Mouse (Mus musculus) hindbrain, embryonic 14.5 days (tissue): ENCODE data around the gene Hltf. TPM values are rescaled to one million over a fixed set of nuclear protein-coding genes. Genes with fewer than 3 reads are reported as not detected.
"Not testable (repeated sequence)": the region's sequence is repeated elsewhere in the genome, so short reads cannot be mapped to it uniquely, and the experiment has no call there.

ENCODE experiments used
- ATAC-seq: fragments of 200-750 bp; cut with Nextera tagmentation; 2 replicates; pipeline ENCODE4 v1.8.0; 2017; ENCODE audit warnings: moderate number of reproducible peaks, mild to moderate bottlenecking, moderate TSS enrichment, moderate library complexity; ENCODE audit not compliant: low FRiP score
- DNase-seq: peaks from one replicate; pipeline ENCODE4 v3.0.0-alpha.2; 2015; ENCODE audit warnings: low spot score
- H3K27ac ChIP-seq: fragments of 300-500 bp; sonication (generic); 2 replicates; pipeline ENCODE4 v1.5.1; 2014; ENCODE audit warnings: mild to moderate bottlenecking, moderate library complexity
- H3K27me3 ChIP-seq: fragments of 300-500 bp; sonication (generic); 2 replicates; pipeline ENCODE4 v1.6.1; 2014; ENCODE audit warnings: mild to moderate bottlenecking, low read length, mixed read lengths; ENCODE audit not compliant: control insufficient read depth, insufficient read depth
- H3K36me3 ChIP-seq: fragments of 300-500 bp; sonication (generic); replicated peaks from 2 replicates; pipeline ENCODE4 v1.6.1; 2014; ENCODE audit not compliant: control insufficient read depth, insufficient read depth
- H3K4me1 ChIP-seq: fragments of 300-500 bp; sonication (generic); replicated peaks from 2 replicates; pipeline ENCODE4 v1.6.1; 2014; ENCODE audit warnings: antibody characterized with exemption, low read length, mixed read lengths; ENCODE audit not compliant: control insufficient read depth, insufficient read depth
- H3K4me2 ChIP-seq: fragments of 300-500 bp; sonication (generic); replicated peaks from 2 replicates; pipeline ENCODE4 v1.6.1; 2014; ENCODE audit warnings: mild to moderate bottlenecking, moderate library complexity
- H3K4me3 ChIP-seq: fragments of 300-500 bp; sonication (generic); replicated peaks from 2 replicates; pipeline ENCODE4 v1.5.1; 2014; ENCODE audit warnings: mild to moderate bottlenecking, low read length
- H3K9ac ChIP-seq: fragments of 300-500 bp; sonication (generic); 2 replicates; pipeline ENCODE4 v1.6.1; 2014
- H3K9me3 ChIP-seq: fragments of 300-500 bp; sonication (generic); 2 replicates; pipeline ENCODE4 v1.6.1; 2016; ENCODE audit warnings: low read length; ENCODE audit not compliant: control insufficient read depth
- WGBS: fragments of 180-500 bp; shearing (Covaris S2); extraction: QIAGEN DNeasy Blood & Tissue Kit; methylation state at CpG from one replicate; pipeline ENCODE4 v1.1.7; 2014; 5-methylcytosine and 5-hydroxymethylcytosine counted together
- polyA plus RNA-seq: library from polyadenylated mRNA; unstranded; fragments of >200 nt; fragmentation: Nextera tagmentation; extraction: Ambion mirVana; gene quantifications from 2 replicates; pipeline ENCODE4 v1.2.1, GENCODE M21; 2014

Hltf gene
- polyA plus RNA-seq, 1 experiment from 2014 or later: 21.5 TPM

DNA sequence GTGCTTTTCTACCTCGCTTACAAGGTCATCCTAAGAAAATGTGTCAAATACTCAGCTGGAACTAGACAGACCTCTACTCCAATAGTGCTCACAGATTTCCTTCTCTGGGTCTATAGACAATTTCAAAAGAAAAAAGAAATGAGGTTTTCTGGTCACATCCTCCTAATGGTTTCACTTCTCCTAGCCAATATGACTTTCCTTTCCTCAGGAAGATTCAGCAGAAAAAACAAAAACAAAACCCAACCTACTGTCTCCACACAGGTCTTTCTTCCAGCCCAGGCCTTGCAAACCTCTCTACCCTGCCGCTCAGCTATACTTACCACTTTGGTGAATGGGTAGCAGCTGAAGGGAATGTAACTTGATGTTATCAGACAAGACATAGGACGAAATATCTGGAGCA lies 29.0 kb upstream of the Hltf start:
- Histone ChIP-seq H3K9ac (no peak overlapping the region), H3K4me2 (no peak overlapping the region), H3K27ac (no peak overlapping the region), H3K4me3 (no peak overlapping the region), H3K36me3 (peaks cover 46% of the 10 kb centered on the region), H3K27me3 (no peaks in the 10 kb centered on the region), H3K9me3 (no peaks in the 10 kb centered on the region), H3K4me1 (peaks cover 2% of the 10 kb centered on the region; the same call in 1 of the 2 replicates)
- ATAC-seq (no peak), DNase-seq (no peak)
- 96% methylated on average over 3 of the region's 3 CpGs for WGBS

DNA sequence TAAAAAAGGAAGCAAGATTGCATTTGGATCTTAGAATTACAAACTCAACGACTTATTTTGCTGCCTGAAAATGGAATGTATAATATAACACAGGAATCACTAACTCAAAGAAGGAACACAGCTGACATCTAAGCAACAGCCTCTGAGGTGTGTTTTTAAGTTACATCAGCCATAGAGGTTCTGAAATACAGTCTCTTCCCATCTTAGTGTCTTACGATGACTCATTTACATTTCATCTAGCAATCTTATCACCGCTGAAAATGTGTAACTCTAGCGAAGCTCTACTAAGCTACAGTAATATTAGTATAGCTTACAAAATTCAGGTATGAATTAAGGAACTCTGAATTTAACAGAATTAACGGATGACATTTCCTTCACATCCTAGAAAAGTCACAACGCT lies 26.8 kb upstream of the Hltf start:
- Histone ChIP-seq H3K4me1 (peaks cover 11% of the 10 kb centered on the region), H3K9ac (no peak overlapping the region), H3K36me3 (peaks cover 25% of the 10 kb centered on the region), H3K27ac (no peak overlapping the region), H3K4me2 (no peak overlapping the region), H3K9me3 (no peaks in the 10 kb centered on the region), H3K4me3 (no peak overlapping the region), H3K27me3 (no peaks in the 10 kb centered on the region)
- DNase-seq (no peak), ATAC-seq (no peak)
- 95% methylated on average over 6 of the region's 6 CpGs for WGBS

DNA sequence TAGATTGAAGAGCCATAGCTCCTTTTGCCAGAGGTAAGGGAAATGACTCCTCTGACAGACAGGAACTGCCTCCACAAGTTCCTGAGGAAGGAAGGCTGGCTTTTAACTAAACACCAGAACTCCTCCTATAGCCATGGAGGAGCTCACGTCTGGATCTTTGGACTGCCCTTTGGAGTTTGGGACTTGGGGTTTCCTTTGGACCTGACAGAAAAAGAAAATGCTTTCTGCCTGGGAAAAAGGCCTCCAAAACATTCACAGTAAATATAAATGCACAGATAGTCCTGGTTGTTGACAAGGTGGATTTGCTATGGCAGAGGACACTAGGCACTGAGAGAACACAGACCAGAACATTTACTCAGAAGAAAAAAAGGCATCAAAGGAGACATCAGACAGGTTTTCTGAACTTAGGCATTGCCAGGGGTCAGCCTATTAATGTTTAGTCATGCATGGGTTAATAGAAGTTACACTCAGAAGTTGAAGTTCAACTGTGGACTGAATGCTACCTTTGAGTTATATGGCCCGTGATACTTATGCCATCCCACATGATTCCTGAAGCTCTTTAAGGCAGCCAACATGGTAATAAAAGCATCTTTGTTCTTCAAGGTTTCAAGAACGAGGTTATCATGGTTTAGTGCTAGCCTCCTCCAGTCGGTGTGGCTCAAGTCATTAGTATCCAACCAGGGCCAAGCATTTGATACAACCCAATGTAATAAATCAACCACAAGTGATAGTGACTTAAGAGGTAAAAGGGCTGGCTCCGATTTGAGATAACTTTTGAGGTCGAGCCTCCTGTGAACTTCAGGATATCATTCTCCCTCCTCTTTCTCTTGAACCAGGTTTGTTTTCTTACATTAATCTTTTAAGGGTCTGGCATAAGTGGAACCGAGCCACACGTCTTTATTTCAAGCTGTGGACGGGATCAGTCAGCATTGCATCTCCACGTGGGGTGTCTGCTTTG lies 23.6 kb upstream of the Hltf start:
- ATAC-seq (no peak), DNase-seq (no peak)
- Histone ChIP-seq H3K4me3 (peak overlapping the region; percentile 77), H3K9ac (peak overlapping the region; percentile 77), H3K4me2 (peak overlapping the region; percentile 71), H3K27me3 (no peaks in the 10 kb centered on the region), H3K9me3 (no peaks in the 10 kb centered on the region), H3K36me3 (no peaks in the 10 kb centered on the region), H3K4me1 (peaks cover 11% of the 10 kb centered on the region), H3K27ac (no peak overlapping the region)
- 24% methylated on average over 10 of the region's 10 CpGs for WGBS

DNA sequence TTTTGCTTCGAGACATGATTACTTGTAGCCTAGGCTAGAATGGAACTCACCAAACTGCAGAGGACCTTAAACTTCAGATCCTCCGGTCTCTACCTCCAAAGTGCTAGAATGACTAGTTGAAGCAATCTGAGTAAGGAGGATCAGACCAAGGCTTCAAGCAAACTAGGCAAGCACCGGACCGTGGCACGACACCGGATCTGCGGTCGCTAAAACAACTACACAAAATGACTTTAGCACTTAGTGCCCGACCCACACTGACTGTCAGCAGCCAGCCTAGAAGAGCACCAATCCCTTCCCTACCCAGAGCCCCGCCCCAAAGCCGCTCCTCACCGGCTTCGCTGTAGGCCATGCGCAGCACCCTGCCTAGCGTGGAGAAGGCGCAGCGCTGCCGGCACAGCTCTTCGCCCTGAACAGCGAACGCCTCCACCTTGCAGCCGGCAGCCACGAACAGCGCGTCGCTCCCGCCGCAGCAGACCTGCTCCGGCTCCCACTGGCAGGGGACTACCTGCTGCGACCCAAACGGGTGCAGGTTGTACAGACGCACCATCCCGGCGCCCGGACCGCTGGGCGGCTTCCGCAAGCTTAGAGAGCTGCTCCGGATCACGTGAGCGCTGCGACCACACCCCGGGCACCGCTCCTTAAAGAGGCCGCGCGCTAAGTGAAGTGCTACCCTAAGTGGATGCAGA lies 22.7 kb upstream of the Hltf start, which contains the start of gene Hps3:
Gene Hps3, minus strand, starts transcription at position 597 of the 686 bp plus-strand sequence.
- Histone ChIP-seq H3K36me3 (no peaks in the 10 kb centered on the region), H3K27me3 (no peaks in the 10 kb centered on the region), H3K27ac (peak within 1 kb of the TSS; percentile 83), H3K4me1 (peaks cover 11% of the 10 kb centered on the region), H3K9me3 (no peaks in the 10 kb centered on the region), H3K9ac (peak within 1 kb of the TSS; percentile 77), H3K4me3 (peak within 1 kb of the TSS; percentile 77), H3K4me2 (peak within 1 kb of the TSS; percentile 71)
- DNase-seq: peak; percentile 81
- WGBS: under 1% methylated on average over 47 of the region's 47 CpGs
- ATAC-seq: peak; percentile 100

DNA sequence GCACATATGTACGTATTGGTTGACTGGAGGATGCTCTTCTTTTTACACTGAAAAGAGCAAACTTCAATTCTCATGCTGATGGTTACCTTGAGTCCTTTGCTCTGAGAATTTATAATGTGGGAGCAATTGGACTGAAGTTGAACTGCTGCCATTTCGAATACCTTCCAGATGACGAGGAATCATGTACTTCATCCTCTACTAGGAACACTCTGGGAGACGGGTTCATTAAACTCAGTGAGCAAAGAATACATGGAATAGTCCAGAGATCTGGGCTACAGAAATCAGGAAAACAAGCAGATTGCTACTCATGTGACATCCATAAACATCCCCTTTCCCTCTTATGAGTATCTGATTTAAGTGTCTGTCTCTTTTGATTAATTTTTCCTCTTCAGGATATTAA lies 21.5 kb upstream of the Hltf start:
- peak overlapping the region; percentile 71; the same call in 1 of the 2 replicates for H3K4me2 ChIP-seq
- 87% methylated on average over 4 of the region's 4 CpGs for WGBS
- no peak overlapping the region for H3K4me3 ChIP-seq

DNA sequence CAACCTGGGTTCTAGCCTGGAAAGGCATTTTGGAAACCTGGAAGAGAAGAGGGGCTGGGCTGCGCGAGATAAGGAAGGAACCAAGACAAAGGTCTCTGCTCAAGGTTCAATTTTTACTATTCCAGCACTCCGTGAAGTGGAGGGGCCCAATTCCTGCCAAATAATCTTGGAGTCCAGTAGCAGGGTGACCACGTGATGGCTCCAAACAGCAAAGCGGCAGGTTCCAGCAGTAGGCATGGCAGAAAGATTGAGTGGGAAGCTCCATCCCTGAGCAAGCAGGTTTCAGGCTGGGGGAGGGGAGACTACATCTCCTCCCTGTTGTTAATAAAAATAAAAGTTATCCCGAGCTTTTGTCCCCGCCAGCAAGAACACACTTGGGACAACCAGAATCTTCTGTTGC lies 16.1 kb upstream of the Hltf start:
- 92% methylated on average over 7 of the region's 7 CpGs for WGBS
- not testable (repeated sequence) for DNase-seq, H3K9me3 ChIP-seq, H3K4me2 ChIP-seq, H3K4me1 ChIP-seq, ATAC-seq, H3K36me3 ChIP-seq, H3K27ac ChIP-seq, H3K27me3 ChIP-seq, H3K9ac ChIP-seq, H3K4me3 ChIP-seq

More for the DNA sequence above, 21.5 kb upstream of the Hltf start:
- Histone ChIP-seq H3K4me1 (peaks cover 11% of the 10 kb centered on the region), H3K27me3 (no peaks in the 10 kb centered on the region), H3K9ac (no peak overlapping the region), H3K9me3 (no peaks in the 10 kb centered on the region), H3K27ac (no peak overlapping the region), H3K36me3 (no peaks in the 10 kb centered on the region)
- no peak for DNase-seq
- ATAC-seq: no peak

DNA sequence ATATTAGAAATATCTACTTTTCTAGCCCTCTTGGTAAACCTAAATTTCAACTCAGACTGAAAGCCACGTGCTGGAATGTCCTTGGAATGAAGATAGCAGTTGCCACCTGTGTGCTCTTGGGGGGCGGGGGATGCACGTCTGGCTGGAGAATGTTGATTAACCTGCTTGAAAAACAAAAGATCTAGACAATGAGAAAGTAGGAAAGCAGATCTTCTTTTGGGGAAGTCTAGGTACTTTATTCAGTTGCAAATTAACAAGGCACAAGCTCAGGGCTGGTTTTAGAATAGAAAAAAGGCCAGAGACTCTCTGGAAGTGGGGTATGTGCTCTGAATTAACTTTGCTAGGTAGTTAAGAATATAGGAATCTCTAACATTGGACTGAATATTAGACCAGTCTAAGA lies 12.9 kb upstream of the Hltf start:
- H3K4me1 ChIP-seq, H3K9ac ChIP-seq, H3K27ac ChIP-seq, H3K4me2 ChIP-seq, H3K4me3 ChIP-seq, H3K9me3 ChIP-seq, ATAC-seq, H3K27me3 ChIP-seq, DNase-seq, H3K36me3 ChIP-seq: not testable (repeated sequence)
- 70% methylated on average over 3 of the region's 3 CpGs for WGBS

DNA sequence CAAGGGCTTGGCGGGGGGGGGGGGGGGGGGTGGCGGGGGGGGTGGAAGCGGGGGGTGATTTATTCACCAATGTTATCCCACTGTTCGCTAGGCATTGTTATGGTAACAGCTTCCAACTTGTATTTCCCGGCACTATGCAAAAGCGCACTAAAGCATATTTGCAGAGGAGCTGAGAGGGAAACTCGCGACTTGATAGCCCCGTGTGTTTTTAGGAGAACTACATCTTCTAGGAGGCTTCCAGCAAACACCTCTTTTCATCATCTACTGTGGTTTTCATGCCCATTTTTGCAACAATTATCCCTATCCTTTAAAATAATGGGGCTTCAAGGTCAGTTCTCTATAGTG lies 558 bp downstream of the Hltf start:
- Histone ChIP-seq H3K4me1 (peaks cover 8% of the 10 kb centered on the region; the same call in 1 of the 2 replicates), H3K4me2 (peak overlapping the region; percentile 77), H3K27me3 (no peaks in the 10 kb centered on the region), H3K36me3 (peaks cover 10% of the 10 kb centered on the region), H3K9me3 (no peaks in the 10 kb centered on the region), H3K4me3 (peak overlapping the region; percentile 80), H3K9ac (peak overlapping the region; percentile 80), H3K27ac (peak overlapping the region; percentile 85; the same call in 1 of the 2 replicates)
- ATAC-seq (peak; percentile 33; the same call in 1 of the 2 replicates), DNase-seq (peak; percentile 45)
- WGBS: 0% methylated on average over 7 of the region's 9 CpGs
